Mouse (Mus musculus) cerebellum, postnatal 14 days (tissue): Measurements from ENCODE around the gene Sned1.
A peak's percentile ranks its signal among the peaks of the same experiment; 100 is the strongest.
"Not testable (repeated sequence)": the region's sequence is repeated elsewhere in the genome, so short reads cannot be mapped to it uniquely, and the experiment has no call there.

Source experiments
- DNase-seq, 2 experiments: peaks; one replicate each; pipeline ENCODE4 v3.0.0; 2021; ENCODE audit warnings: mixed read lengths in 2 of 2

Gene Sned1

DNA sequence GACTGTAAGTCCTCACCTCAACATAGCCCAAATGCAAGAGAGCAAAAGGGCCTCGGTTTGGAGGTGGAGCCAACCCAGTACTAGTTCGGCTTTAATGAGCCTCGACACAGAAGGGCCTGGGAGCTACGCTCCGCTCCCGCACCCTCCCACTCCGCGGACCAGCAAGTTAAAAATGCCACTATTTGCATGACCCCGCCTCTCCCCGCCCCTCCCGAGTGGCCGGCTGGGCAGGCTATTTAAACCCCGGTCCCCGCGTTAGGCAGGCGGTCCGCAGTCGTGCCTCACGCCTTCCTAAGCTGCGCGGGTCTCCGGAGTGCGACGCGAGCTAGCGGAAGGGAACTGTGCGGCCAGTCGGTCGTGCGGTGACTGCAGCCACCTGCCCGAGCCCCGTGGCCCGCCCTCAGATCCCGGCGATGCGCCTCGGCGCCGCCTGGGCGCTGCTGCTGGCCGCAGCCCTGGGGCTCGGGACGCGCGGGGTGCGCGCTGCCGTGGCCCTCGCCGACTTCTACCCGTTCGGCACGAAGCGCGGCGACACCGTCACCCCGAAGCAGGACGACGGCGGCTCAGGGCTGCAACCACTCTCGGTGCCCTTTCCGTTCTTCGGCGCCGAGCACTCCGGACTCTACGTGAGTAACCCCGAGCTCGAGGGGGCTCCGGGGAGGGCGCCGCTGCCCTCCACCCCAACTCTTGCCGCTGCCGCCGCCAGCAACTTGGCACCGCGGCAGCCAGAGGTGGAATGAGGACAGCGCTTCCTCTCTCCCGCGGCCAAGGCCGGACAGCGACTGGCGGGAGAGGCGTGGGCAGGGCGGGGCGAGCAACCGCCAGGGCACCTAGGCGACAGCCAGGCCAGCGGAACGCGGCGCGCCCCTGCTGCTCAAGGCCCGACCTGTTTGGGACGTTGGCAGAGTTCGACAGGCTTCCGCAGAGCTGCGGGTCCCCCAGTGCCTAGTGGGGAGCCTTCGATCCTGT is at the start of gene Sned1:
Gene Sned1 (plus strand): TSS at position 266 of the 969 bp plus-strand sequence.
- peak; percentile 84 to 91 for DNase-seq

DNA sequence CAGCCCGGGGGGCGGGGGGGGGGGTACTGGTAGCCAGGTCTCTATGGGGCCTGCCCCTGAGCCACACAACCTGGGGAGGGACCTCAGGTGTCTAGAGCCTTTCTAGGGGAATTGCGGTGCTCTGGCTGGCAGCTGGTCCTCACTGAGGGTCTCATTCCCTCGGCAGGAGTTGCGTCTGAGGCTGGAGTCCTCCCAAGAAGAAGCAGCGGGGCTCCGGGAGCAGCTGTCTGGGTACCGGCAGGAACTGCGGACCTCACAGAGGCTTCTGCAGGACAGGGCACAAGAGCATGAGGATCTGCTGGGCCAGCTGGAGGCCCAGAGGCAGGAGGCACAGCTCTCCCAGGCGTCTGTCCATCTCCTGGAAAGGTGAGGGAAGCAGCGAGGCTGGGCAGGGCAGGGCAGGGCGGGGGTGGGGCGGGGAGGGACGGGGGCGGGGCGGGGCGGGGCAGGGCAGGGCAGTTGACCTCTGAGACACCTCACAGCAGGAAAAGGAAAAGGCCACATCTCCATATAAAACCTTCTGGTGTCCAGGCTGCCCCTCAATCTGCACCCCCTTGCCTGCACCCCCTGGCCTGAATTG is 44.8 kb upstream of the Sned1 start:
- peak in 1 of 2 experiments; percentile 26 for DNase-seq

DNA sequence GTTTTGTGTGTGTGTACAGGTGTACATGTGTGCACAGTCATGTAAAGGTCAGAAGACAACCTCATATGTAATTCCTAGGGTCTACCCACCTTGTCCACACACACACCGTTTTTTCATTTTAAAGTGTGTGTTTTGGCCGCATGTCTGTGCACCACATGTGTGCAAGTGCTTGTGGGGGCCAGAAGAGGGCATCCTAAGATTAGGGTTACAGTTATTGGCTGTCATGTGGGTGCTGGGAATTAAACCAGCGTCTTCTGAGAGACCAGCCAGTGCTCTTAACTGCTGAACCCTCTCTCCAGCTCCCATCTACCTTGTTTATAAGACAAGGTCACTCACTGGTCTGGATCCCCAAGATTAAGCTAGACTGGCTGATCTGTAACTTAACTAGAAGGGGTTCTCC is 40.7 kb upstream of the Sned1 start:
- no peak for DNase-seq

DNA sequence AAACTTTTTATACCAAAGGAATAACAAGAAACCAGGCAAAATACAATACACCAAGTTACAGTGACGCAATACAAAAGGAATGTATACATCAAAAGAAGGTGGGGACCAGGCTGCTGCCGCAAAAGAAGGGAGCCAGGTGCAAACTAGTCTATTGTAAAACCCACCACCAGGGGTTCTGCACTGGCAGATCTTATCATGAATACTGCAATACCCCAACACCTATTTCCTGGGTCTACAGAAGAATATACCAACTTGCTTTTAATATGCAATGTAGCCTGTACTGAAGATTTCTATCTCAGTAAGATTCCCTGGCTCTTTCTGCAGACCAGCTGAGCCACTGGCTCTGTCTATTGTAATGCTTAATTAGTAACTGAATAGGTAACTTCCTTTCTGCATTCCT is 38.2 kb upstream of the Sned1 start:
- not testable (repeated sequence) for DNase-seq

DNA sequence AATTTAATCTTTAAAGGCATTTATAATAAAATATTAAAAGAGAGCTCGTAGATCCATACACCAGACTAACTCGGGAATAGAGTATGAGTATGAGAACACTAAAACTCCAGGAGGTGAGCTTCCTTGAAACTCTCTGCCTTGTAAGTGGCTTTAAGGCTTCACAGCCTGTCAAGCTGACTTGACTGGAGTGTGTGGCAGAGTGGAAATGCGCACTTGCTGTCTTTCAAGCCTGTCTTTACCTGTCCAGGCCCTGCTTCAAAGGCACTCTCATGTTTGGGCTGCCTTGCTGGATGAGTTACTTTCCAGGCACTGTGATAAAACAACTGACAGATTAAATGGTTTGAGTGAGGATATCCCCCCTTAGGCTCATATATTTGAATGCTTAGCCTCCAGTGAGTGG is 37.7 kb upstream of the Sned1 start:
- DNase-seq, result no peak

DNA sequence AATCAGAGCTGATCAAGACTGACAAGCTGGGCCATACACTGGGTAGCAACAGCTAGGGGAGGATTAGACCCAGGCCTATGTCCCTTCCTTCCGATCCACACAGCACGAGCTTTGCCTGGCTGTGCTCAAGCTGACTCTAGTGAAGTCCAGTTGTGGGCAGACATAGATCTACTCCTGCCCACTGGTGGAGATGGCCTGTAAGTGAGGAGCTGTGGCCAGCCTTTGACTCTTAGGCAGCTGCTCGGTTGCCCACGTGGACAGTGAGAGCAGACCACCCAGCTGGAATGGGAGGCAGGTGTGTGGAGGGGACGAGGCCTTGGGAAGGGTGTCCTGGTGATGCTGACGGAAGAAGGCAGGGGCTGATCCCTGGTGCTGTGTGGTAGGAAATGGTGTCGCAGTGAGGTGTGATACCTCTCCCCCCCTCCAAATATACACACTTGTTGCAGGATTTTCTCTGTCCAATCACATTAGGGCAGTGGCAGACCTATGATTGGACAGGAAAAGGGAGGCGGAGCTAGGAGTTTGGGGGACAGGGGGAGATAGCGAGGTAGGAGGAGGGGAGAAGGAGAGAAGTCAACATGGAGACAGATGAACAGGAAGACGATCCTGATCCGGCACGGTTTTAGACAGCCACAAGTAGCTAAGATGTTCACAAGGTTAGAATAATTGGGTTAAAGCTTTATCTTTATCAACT is 29.2 kb upstream of the Sned1 start:
- DNase-seq, result no peak

DNA sequence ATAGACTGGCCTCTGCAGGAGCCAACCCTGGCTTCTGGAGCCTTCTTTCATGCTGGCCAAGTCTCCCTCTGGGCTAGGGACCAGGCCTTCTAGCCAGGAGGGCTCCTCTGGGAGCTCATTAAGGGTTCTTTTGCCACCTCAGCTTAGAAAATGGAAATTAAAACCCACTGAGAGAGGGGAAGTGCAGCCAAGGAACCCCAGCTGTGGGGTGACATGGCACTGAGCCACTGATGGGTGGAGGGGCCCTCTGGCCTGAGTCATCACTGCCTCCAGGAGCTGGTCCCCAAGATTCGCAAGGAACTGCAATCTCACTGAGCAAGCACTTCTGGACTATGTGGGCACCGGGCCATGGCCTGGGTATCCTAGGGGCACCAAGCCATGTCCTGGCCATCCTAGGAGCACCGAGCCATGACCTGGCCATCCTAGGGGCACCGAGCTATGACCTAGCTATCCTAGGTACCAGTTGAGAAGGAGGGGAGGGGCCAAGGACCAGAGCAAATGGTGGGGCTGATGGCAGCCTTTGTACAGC is 28.0 kb upstream of the Sned1 start:
- DNase-seq, result no peak

DNA sequence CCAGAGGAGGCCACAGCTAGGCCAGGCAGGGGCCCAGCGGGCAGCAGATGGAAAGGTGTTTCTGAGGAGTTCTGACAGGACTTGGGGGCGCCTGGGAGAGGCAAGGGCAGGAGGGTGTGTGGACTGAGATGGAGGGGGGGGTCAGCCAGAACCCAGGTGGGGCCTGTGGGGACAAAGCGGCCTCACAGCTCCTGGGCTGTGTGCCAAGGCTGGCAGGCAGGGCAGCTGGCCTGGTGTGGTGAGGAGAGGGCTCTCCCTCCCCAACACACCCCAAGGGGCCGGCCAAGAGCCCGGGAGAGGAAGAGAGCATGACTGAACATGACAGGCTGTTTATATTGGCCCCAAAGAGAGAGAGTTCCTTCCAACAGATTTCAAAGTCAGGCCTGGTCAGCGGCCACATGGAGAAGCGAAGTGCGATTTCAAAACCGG is 25.4 kb upstream of the Sned1 start:
- peak; percentile 58 to 72 for DNase-seq

DNA sequence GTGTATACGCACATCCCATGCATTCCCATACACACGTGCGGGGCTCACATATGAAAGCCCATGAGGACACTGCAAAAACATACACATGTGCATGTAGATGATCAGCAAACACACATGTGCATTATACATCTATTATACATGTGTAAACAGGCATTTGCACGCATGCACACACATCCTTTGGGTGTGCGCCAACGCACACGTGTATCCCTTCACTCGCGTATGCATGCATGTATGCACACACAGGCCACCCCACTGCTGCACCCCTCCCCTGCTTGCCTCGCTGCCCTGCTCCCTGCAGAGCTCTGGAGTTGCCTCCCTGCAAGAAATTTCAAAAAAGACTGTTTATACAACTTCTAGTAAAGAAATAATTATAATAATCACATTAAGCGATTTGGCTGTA is 24.6 kb upstream of the Sned1 start:
- no peak for DNase-seq

DNA sequence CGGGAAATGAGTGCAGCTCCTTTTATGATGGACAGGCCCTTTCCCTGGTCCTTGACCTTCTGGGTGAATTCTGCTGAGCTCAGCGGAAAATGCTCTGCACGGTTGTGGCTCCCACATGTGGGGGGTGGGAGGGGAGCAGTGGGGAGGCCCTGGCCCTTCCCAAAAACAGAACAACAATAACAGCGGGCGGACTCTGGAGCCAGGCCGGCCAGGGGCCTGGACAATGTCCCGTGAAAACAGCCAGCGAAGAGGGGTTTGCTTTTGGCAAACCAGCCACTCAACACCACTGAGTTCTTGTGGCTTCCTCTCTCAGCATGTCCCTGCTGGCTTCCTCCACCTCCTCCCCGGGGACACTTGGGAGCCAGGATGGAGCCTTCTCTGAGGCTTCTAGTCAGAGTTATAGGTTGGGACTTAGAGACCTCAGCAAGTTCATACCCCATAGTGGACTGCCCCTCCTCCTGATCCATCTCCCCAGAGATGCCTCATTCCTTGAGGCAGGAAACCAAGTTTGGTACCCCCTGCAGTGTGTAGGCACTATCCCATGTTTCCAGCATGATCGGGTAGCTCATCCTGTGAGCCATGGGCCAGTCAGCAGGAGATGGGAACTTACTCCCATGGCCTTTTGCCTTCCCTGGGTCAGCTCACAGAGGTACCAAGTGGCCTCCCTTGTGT is 24.0 kb upstream of the Sned1 start:
- no peak for DNase-seq

DNA sequence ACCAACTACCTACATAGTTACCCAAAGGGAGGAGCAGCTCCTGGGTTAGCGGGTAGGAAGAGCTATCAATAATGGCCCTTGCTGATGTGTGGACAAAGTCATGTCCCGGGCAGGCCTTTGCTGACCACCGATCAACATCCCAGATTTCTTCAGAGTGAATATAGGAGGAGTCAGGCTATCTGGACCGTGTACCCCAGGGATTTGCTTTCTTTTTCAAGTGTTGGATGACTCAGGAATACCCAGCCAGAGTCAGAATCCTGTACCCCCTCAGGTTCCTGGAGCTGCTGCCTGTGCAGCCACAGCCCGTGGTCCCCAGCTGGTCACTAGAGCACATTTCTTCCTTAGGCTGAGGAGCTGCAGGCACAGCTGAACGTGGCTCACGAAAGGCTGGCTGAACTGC is 23.2 kb upstream of the Sned1 start:
- DNase-seq, result no peak

DNA sequence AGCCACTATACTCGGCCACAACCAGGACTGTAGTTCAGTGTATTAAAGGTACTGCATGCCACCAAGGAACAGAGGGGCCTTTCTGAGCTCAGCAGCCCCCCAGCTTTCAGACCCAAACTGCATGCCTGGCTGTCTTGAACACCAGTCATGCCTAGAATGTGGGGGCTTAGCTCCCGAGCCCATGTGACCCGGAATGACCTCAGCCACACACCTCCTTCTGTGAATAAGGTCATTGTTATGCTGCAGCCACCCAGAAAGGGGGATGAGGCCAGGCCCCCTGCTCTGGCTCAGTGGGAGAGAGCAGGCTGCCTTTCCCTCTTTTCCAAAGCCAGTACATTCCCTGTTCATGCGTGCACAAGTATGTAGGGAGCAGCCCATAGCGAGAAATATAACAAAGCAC is 21.0 kb upstream of the Sned1 start:
- DNase-seq, result no peak

DNA sequence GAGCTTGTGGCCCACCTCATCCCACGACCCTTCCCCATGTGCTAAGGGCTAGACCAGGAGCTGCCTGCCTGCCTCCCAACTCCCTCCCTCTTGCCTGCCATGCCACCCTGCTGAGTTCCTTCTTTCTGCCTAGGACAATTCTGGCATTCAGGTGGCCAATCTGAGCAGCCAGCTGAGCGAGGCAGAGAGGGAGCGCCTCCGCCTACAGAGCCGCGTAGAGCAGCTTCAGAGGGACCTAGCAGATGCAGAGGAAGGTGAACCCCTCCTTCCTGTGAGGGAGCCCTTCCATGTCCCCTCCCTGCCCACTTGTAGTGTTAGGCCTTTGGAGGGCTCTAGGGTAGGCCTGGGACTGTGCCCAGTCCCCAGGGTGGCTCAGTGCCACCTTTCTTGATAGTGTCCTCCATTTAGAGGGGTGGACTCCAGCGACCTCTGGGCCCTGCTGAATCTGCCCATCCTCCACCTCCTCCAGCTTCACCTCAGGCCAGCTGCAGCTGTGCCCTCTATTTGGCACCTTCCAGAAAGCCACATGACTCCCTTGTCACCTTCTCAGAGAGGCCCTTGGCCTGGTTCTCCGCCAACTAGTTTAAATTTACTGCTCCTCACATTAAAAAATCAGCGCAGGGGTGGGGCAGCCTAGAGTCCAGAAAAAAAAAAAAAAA is 18.7 kb upstream of the Sned1 start:
- DNase-seq, result no peak

DNA sequence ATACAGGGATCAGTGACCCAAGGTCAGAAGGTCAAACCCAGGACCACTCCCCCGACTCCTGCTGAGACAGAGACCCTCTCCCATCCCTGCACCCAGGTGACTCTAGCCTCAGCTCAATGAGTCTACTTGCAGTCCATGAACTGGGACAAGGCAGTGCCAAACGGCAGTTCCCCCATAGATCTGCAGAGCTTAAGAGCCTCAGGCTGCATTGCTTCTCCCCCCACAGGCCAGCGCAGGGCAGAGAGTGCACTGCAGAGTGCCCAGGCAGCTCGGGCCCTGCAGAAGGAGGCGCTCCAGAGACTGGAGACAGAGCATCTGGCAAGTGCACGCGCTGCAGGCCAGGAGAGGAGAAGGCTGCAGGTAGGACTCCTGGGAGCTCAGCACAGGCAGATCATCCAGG is 18.1 kb upstream of the Sned1 start:
- DNase-seq, result no peak

DNA sequence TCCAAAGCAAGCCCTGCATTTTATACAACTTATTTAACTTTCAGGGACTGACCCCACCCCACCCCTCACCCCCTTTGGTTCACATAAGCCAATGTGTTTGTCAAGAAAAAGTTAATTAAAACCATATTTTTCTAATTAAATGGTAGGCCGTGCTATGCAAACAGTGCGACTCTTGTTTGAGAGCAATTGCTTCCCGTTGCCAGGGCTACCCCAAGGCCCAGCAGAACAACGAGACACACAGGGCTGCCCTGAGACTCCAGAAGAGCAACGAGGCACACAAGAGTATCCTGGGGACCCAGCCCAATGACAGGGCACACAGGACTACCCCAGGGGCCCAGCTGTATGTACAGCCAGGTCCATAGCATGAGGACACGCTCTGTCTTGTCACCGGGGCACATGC is 14.9 kb upstream of the Sned1 start:
- DNase-seq, result no peak

DNA sequence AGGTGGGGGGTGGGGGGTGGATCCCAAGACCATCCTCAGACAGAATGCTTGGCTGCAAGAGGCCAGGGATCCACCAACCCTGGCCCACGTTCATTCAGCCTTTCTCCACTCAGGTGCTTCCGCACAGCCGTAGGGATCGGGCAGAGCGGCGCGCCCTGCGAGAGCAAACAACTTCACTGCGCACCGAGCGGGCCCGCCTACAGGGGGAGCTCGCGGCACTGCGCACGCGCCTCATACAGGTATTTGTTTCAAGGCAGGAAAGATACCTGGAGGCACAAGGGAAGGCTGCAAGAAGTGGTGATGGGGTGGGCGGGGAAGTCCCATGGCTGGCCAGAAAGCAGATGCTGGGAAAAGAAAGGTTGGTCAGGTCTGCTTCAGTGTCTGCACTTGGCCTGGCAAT is 11.7 kb upstream of the Sned1 start:
- DNase-seq, result peak; percentile 47 to 75

DNA sequence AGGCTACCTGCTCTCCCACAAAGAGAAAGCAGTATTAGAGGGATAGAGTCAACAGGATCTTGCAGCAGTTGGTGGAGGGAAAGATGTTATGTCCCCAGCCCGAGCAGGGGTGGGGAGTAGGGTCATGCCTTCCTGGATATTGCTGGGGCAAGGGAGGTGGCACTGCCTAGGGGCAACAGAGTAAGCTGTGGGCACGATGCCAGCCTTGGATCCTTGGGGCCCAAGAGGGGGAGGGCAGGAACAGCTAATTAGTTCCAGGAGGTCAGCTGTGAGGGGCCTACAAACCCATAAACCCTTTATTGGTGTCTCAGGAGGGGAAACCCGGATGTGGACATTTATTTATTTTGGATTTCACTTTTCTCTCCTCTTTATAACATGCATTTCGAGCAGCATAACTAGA is 10.4 kb upstream of the Sned1 start:
- DNase-seq, result peak in 1 of 2 experiments; percentile 52

DNA sequence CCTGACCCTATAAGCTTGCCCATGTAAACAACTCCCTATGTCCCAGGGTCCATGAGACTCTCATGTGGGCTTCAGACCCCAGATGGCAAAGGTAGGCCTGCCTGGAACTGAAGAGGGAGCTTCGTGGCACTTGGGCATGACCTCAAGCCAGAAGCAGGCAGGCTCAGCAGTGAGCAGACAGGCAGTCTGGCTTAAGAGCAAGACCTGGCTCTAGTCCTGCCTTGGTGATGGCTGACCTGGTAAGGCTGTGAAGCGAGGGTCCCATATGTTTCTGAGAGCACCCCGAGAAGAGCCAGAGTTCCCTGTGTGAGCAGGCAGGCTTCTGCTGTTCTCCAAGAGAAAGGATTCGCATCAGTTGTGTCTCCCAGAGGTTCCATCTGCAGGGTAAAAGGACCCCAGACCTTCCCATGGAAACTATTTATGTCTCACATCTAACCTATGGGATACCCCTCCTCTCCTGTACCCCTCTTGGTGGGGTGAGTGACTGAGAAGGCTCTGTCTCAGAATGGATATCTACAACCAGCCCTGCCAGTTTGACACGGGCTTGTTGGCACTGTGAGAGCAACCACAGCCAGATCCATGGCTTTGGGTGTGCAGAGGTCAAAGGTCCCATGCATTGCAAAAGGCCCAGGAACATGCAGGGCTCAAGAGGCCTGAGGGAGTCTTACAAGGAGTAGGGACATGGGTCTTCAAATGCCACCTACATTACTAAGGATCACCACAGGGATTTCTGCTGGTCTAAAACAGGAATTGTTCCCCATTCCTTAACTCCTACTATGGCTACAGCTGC is 9.7 kb upstream of the Sned1 start:
- peak; percentile 56 to 65 for DNase-seq

DNA sequence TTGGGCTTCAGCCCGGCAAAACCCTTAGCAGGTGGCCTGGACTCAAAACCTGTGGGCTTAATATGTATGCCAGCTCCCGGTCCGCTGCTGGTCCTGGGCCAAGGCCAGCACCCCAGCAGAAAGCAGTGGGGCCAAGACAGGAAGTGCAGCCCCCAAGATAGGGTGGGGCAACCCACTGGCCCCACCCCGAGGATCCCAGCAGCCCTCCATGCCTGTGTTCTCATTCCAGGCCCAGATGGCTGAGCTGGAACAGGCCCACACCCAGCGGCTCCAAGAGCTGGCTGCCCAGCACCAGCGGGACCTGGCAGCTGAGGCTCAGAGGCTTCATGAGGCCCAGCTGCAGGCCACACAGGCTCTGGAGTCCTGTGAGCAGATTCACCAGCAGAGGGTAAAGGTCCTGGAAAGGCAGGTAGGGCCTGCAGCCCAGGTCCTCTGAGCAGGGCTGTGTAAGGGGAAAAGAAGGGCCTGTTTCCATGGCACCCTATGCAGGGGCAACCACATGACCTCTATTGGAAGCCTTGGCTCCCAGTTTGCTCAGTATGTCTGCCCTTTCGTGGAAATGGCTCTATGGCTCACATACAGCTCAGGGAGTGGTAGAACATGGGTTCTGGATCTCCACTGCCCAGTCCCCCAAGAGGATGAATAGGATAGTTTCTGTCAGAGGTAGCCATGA is 8.2 kb upstream of the Sned1 start:
- DNase-seq, result peak; percentile 78 to 79

DNA sequence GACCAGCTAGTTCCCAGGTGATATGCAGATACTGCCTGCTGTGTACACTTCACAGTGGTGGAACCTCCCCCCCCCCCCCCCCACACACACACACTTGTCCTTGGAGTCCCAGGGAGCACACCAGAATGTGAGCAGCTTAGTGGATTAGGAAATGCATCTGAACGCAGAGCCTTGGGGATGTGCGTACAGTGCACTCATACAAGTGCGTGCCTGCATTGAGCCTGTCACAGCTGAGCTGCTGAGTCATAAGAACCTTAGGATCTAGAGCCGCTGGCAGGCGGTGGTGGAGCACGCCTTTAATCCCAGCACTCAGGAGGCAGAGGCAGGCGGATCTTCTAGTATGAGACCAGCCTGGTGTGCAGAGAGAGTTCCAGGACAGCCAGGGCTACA is 7.7 kb upstream of the Sned1 start:
- DNase-seq, result no peak

DNA sequence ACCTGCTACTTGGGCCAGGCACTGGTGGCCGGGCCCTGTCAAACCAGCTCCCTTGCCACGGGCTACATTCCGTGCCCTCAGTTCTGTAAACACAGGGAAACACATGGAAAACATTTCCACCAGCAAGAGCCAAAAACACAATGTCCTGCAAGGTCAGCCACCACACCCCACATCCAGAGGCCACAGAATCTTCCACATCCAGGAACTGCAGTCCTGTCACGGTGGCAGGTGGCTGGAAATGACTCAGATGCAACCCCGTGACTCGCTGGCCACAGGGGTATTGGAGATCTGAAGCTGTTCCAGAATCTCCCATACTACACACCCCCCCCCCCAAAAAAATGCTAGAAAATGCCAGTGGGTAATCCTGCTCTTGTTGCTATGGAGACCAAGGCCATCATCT is 6.4 kb upstream of the Sned1 start:
- peak in 1 of 2 experiments; percentile 39 for DNase-seq
